Mouse (Mus musculus): Measurements from ENCODE around the gene Prokr1. TPM values are rescaled to one million over a fixed set of nuclear protein-coding genes. Genes with fewer than 3 reads are reported as not detected.
A peak's percentile ranks its signal among the peaks of the same experiment; 100 is the strongest.

The Prokr1 gene
- polyA plus RNA-seq, 1 experiment from 2014 or later, result 3.2 TPM

GRCm38 (mm10) chr6:87614794-87615695 lies 24.5 kb upstream of the Prokr1 start:
- Histone ChIP-seq H3K9me3 (ENCODE audit: control insufficient read depth, low read length) (no peaks in the 10 kb centered on the region), H3K36me3 (ENCODE audit: control insufficient read depth, insufficient read depth, low read length) (no peaks in the 10 kb centered on the region), H3K27me3 (ENCODE audit: control insufficient read depth, insufficient read depth, low read length) (no peaks in the 10 kb centered on the region), H3K9ac (replicated peaks; ENCODE audit: low read depth, low read length) (no peak overlapping the region), H3K4me3 (ENCODE audit: low read depth, low read length) (no peak overlapping the region), H3K4me2 (ENCODE audit: low read depth, low read length) (no peak overlapping the region), H3K27ac (ENCODE audit: low read depth, low read length) (no peak overlapping the region), H3K4me1 (ENCODE audit: control insufficient read depth, insufficient read depth, low read length) (no peaks in the 10 kb centered on the region)
- 60% methylated on average over 11 of the region's 11 CpGs for WGBS
- ATAC-seq (ENCODE audit: low read depth), result no peak

GRCm38 (mm10) chr6:87599825-87600224 lies 9.3 kb upstream of the Prokr1 start:
- no peak for ATAC-seq (ENCODE audit: low read depth)

GRCm38 (mm10) chr6:87597116-87597833 lies 6.7 kb upstream of the Prokr1 start:
- H3K4me1 ChIP-seq (ENCODE audit: control insufficient read depth, insufficient read depth, low read length), result no peaks in the 10 kb centered on the region
- no peak overlapping the region for H3K9ac ChIP-seq (replicated peaks; ENCODE audit: low read depth, low read length)
- peak; percentile 95 for ATAC-seq (ENCODE audit: low read depth)
- H3K4me2 ChIP-seq (ENCODE audit: low read depth, low read length), result no peak overlapping the region
- 31% methylated on average over 10 of the region's 10 CpGs for WGBS
- H3K27me3 ChIP-seq (ENCODE audit: control insufficient read depth, insufficient read depth, low read length), result no peaks in the 10 kb centered on the region
- no peaks in the 10 kb centered on the region for H3K36me3 ChIP-seq (ENCODE audit: control insufficient read depth, insufficient read depth, low read length)
- H3K27ac ChIP-seq (ENCODE audit: low read depth, low read length), result 0 out of 2 replicates have a peak overlapping the region, but pooled peaks have one; percentile 49
- H3K9me3 ChIP-seq (ENCODE audit: control insufficient read depth, low read length), result no peaks in the 10 kb centered on the region
- H3K4me3 ChIP-seq (ENCODE audit: low read depth, low read length), result no peak overlapping the region

More at GRCm38 (mm10) chr6:87599825-87600224, 9.3 kb upstream of the Prokr1 start:
- Histone ChIP-seq H3K9ac (replicated peaks; ENCODE audit: low read depth, low read length) (no peak overlapping the region), H3K4me3 (ENCODE audit: low read depth, low read length) (no peak overlapping the region), H3K36me3 (ENCODE audit: control insufficient read depth, insufficient read depth, low read length) (no peaks in the 10 kb centered on the region), H3K27ac (ENCODE audit: low read depth, low read length) (no peak overlapping the region), H3K27me3 (ENCODE audit: control insufficient read depth, insufficient read depth, low read length) (no peaks in the 10 kb centered on the region), H3K9me3 (ENCODE audit: control insufficient read depth, low read length) (no peaks in the 10 kb centered on the region), H3K4me2 (ENCODE audit: low read depth, low read length) (no peak overlapping the region), H3K4me1 (ENCODE audit: control insufficient read depth, insufficient read depth, low read length) (no peaks in the 10 kb centered on the region)

- Histone ChIP-seq H3K4me1 (ENCODE audit: control insufficient read depth, insufficient read depth, low read length) (0 out of 2 replicates have a peak, but pooled peaks cover 4% of the 10 kb centered on the region), H3K27ac (ENCODE audit: low read depth, low read length) (no peak overlapping the region), H3K9me3 (ENCODE audit: control insufficient read depth, low read length) (no peaks in the 10 kb centered on the region), H3K4me2 (ENCODE audit: low read depth, low read length) (no peak overlapping the region), H3K27me3 (ENCODE audit: control insufficient read depth, insufficient read depth, low read length) (no peaks in the 10 kb centered on the region), H3K4me3 (ENCODE audit: low read depth, low read length) (no peak overlapping the region), H3K9ac (replicated peaks; ENCODE audit: low read depth, low read length) (no peak overlapping the region), H3K36me3 (ENCODE audit: control insufficient read depth, insufficient read depth, low read length) (no peaks in the 10 kb centered on the region)
- WGBS, result 84% methylated on average over 6 of the region's 6 CpGs
- no peak for ATAC-seq (ENCODE audit: low read depth)
Observed at GRCm38 (mm10) chr6:87594188-87594587, 3.6 kb upstream of the Prokr1 start.

- peak; percentile 55; the same call in 1 of the 2 replicates for ATAC-seq (ENCODE audit: low read depth)
- H3K9me3 ChIP-seq (ENCODE audit: control insufficient read depth, low read length), result no peaks in the 10 kb centered on the region
- WGBS, result 18% methylated on average over 11 of the region's 12 CpGs
- H3K4me3 ChIP-seq (ENCODE audit: low read depth, low read length), result peak overlapping the region; percentile 50
- no peak overlapping the region; the same call in 1 of the 2 replicates for H3K9ac ChIP-seq (replicated peaks; ENCODE audit: low read depth, low read length)
- H3K27ac ChIP-seq (ENCODE audit: low read depth, low read length), result no peak overlapping the region
- H3K4me2 ChIP-seq (ENCODE audit: low read depth, low read length), result peak overlapping the region; percentile 75
- H3K27me3 ChIP-seq (ENCODE audit: control insufficient read depth, insufficient read depth, low read length), result no peaks in the 10 kb centered on the region
- H3K4me1 ChIP-seq (ENCODE audit: control insufficient read depth, insufficient read depth, low read length), result 0 out of 2 replicates have a peak, but pooled peaks cover 4% of the 10 kb centered on the region
- H3K36me3 ChIP-seq (ENCODE audit: control insufficient read depth, insufficient read depth, low read length), result no peaks in the 10 kb centered on the region
Observed at GRCm38 (mm10) chr6:87589718-87590393, 687 bp downstream of the Prokr1 start.

GRCm38 (mm10) chr6:87583991-87584390 lies 6.6 kb downstream of the Prokr1 start:
- Histone ChIP-seq H3K4me1 (ENCODE audit: control insufficient read depth, insufficient read depth, low read length) (no peaks in the 10 kb centered on the region), H3K27me3 (ENCODE audit: control insufficient read depth, insufficient read depth, low read length) (no peaks in the 10 kb centered on the region), H3K4me2 (ENCODE audit: low read depth, low read length) (no peak overlapping the region), H3K4me3 (ENCODE audit: low read depth, low read length) (no peak overlapping the region), H3K36me3 (ENCODE audit: control insufficient read depth, insufficient read depth, low read length) (no peaks in the 10 kb centered on the region), H3K27ac (ENCODE audit: low read depth, low read length) (no peak overlapping the region), H3K9ac (replicated peaks; ENCODE audit: low read depth, low read length) (no peak overlapping the region), H3K9me3 (ENCODE audit: control insufficient read depth, low read length) (no peaks in the 10 kb centered on the region)
- ATAC-seq (ENCODE audit: low read depth), result no peak
- 89% methylated on average over 7 of the region's 7 CpGs for WGBS

GRCm38 (mm10) chr6:87583183-87583611 lies 7.3 kb downstream of the Prokr1 start:
- H3K4me1 ChIP-seq (ENCODE audit: control insufficient read depth, insufficient read depth, low read length), result no peaks in the 10 kb centered on the region
- H3K4me2 ChIP-seq (ENCODE audit: low read depth, low read length), result no peak overlapping the region
- H3K9me3 ChIP-seq (ENCODE audit: control insufficient read depth, low read length), result no peaks in the 10 kb centered on the region
- no peaks in the 10 kb centered on the region for H3K36me3 ChIP-seq (ENCODE audit: control insufficient read depth, insufficient read depth, low read length)
- no peak overlapping the region for H3K9ac ChIP-seq (replicated peaks; ENCODE audit: low read depth, low read length)
- no peaks in the 10 kb centered on the region for H3K27me3 ChIP-seq (ENCODE audit: control insufficient read depth, insufficient read depth, low read length)
- no peak overlapping the region for H3K4me3 ChIP-seq (ENCODE audit: low read depth, low read length)
- H3K27ac ChIP-seq (ENCODE audit: low read depth, low read length), result no peak overlapping the region
- ATAC-seq (ENCODE audit: low read depth), result no peak
- WGBS, result 96% methylated on average over 1 of the region's 1 CpGs

- no peak overlapping the region for H3K27ac ChIP-seq (ENCODE audit: low read depth, low read length)
- no peaks in the 10 kb centered on the region for H3K9me3 ChIP-seq (ENCODE audit: control insufficient read depth, low read length)
- no peak overlapping the region for H3K4me3 ChIP-seq (ENCODE audit: low read depth, low read length)
- no peak for ATAC-seq (ENCODE audit: low read depth)
- 79% methylated on average over 6 of the region's 6 CpGs for WGBS
- no peaks in the 10 kb centered on the region for H3K27me3 ChIP-seq (ENCODE audit: control insufficient read depth, insufficient read depth, low read length)
- no peaks in the 10 kb centered on the region for H3K36me3 ChIP-seq (ENCODE audit: control insufficient read depth, insufficient read depth, low read length)
- no peaks in the 10 kb centered on the region for H3K4me1 ChIP-seq (ENCODE audit: control insufficient read depth, insufficient read depth, low read length)
- no peak overlapping the region for H3K4me2 ChIP-seq (ENCODE audit: low read depth, low read length)
- H3K9ac ChIP-seq (replicated peaks; ENCODE audit: low read depth, low read length), result no peak overlapping the region
Observed at GRCm38 (mm10) chr6:87582456-87582855, 8.1 kb downstream of the Prokr1 start.

Data from neural tube, embryonic 14.5 days (tissue).